Mouse (Mus musculus) small intestine, adult 2 months (tissue): ENCODE results near the gene Ttc7. TPM values are rescaled to one million over a fixed set of nuclear protein-coding genes. Genes with fewer than 3 reads are reported as not detected.

Source experiments
- H3K27ac ChIP-seq: fragments of 200-500 bp; 2 replicates; pipeline ENCODE4 v1.5.1; 2012; ENCODE audit warnings: low read depth, low read length, control low read depth, inconsistent platforms; ENCODE audit not compliant: insufficient read depth
- H3K27me3 ChIP-seq: fragments of 200-500 bp; 2 replicates; pipeline ENCODE4 v1.6.1; 2012; ENCODE audit warnings: mild to moderate bottlenecking, moderate library complexity, low read length, inconsistent platforms; ENCODE audit not compliant: control insufficient read depth, insufficient read depth
- H3K36me3 ChIP-seq: fragments of 200-500 bp; 2 replicates; pipeline ENCODE4 v1.6.1; 2012; ENCODE audit warnings: mild to moderate bottlenecking, low read length, control low read depth, inconsistent platforms; ENCODE audit not compliant: control insufficient read depth, insufficient read depth
- H3K4me1 ChIP-seq: fragments of 200-500 bp; 2 replicates; pipeline ENCODE4 v1.6.1; 2012; ENCODE audit warnings: low read length, inconsistent platforms, mixed read lengths; ENCODE audit not compliant: control insufficient read depth, insufficient read depth, insufficient read length
- H3K4me3 ChIP-seq: fragments of 200-500 bp; 2 replicates; pipeline ENCODE4 v1.5.1; 2012; ENCODE audit warnings: low read depth, mild to moderate bottlenecking, control low read depth, inconsistent platforms, low read length, moderate library complexity
- CTCF ChIP-seq: fragments of 200-500 bp; IDR thresholded peaks from 2 replicates; pipeline ENCODE4 v1.5.1; 2012; ENCODE audit warnings: low read depth, mild to moderate bottlenecking, control low read depth, inconsistent platforms, low read length, moderate library complexity, mixed read lengths; ENCODE audit not compliant: insufficient replicate concordance, insufficient read length; ENCODE audit errors: extremely low read depth
- POLR2A ChIP-seq: fragments of 200-500 bp; IDR thresholded peaks from 2 replicates; pipeline ENCODE4 v1.6.1; 2012; ENCODE audit warnings: low read depth, mild to moderate bottlenecking, control low read depth, inconsistent platforms, low read length, moderate library complexity
- WGBS: fragments of 180-500 bp; shearing (Covaris S2); methylation state at CpG from one replicate; pipeline ENCODE4 v1.1.7; 2018; 5-methylcytosine and 5-hydroxymethylcytosine counted together
- polyA plus RNA-seq: library from polyadenylated mRNA; depleted of rRNA; stranded (reverse); fragments of >200 nt; gene quantifications from 2 replicates; pipeline ENCODE4 v1.2.3, GENCODE M21; 2012; rRNA removed

The Ttc7 gene
- polyA plus RNA-seq, 1 experiment = 289 TPM

- TF ChIP-seq POLR2A (no peak), CTCF (no peak)
- no peaks in the 10 kb centered on the region for H3K36me3 ChIP-seq
- no peak overlapping the region for H3K4me3 ChIP-seq
- no peaks in the 10 kb centered on the region for H3K4me1 ChIP-seq
- no peaks in the 10 kb centered on the region for H3K27me3 ChIP-seq
- 73% methylated on average over 4 of the region's 4 CpGs for WGBS
- no peak overlapping the region for H3K27ac ChIP-seq
Measured at GRCm38 (mm10) chr17:87403462-87403861, 120.8 kb downstream of the Ttc7 start.

DNA sequence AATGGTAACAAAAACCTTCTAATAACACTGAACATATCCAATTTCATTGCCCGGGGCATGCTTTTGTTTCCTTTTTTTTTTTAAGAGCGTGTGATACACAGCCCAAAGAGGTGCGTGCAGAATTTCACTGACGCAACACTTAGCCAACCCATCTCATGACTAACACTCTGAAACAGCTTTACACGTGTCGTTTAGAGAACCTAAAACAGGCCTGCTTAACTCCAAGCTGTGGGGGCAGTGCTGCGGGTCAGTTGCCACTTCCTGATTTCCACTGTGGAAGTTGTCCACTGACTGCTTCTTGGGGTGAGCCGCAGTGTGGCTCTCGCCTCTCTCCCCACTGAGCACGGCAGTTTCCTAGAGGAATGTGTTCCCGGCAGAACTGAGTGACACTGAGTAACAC lies 122.9 kb downstream of the Ttc7 start:
- no peaks in the 10 kb centered on the region for H3K4me1 ChIP-seq
- no peak overlapping the region for H3K27ac ChIP-seq
- no peak overlapping the region for H3K4me3 ChIP-seq
- H3K36me3 ChIP-seq = no peaks in the 10 kb centered on the region
- WGBS = 79% methylated on average over 11 of the region's 11 CpGs
- H3K27me3 ChIP-seq = no peaks in the 10 kb centered on the region
- TF ChIP-seq CTCF = no peak
- TF ChIP-seq POLR2A = no peak

DNA sequence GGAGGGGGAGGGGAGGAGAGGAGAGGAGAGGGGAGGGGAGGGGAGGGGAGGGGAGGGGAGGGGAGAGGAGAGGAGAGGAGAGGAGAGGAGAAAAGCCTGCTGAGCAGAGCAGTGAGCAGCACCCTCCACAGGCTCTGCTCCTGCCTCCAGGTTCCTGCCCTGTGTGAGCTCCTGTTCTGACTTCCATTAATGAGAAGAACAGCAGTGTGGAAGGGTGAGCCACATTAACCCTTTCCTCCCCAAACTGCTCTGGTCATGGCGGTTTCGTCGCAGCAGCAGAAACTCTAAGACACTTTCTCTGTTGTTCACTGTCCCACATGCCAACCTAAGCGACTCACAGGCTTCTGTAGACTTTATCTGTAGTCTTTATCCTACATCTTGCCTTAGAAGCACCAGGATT lies 124.0 kb downstream of the Ttc7 start:
- no peaks in the 10 kb centered on the region for H3K36me3 ChIP-seq
- H3K27ac ChIP-seq = no peak overlapping the region
- TF ChIP-seq CTCF (no peak), POLR2A (no peak)
- no peaks in the 10 kb centered on the region for H3K27me3 ChIP-seq
- H3K4me1 ChIP-seq = no peaks in the 10 kb centered on the region
- H3K4me3 ChIP-seq = no peak overlapping the region
- WGBS = 80% methylated on average over 4 of the region's 4 CpGs

- WGBS = 81% methylated on average over 7 of the region's 7 CpGs
- TF ChIP-seq POLR2A (no peak), CTCF (no peak)
Measured at GRCm38 (mm10) chr17:87418082-87418481, 135.4 kb downstream of the Ttc7 start.

DNA sequence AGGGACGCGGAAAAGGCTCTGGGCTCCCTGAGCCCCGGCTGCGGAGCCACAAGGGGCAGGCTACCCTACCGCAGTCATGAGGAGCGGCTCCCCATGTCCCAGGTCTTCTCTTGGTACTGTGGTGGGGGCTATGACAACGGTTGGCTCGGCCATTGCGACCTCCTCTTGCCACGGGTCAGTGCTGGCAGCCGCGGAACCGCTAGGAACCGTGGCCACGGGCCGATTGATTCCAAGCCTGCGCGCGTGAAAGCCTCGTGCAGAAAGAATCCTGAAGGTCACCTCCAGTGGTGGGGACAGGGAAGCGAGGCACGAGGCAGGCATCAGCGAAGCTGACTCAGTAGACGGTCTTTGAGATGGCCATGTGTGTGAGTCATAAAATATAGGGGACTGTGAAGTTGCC lies 144.8 kb downstream of the Ttc7 start, which contains the start of gene Stpg4:
Gene Stpg4, minus strand, starts transcription at position 231 of the 400 bp plus-strand sequence.
- H3K27me3 ChIP-seq = no peaks in the 10 kb centered on the region
- TF ChIP-seq POLR2A (no peak), CTCF (no peak)
- WGBS = 67% methylated on average over 24 of the region's 24 CpGs
- peaks cover 15% of the 10 kb centered on the region for H3K36me3 ChIP-seq
- no peak within 1 kb of the TSS for H3K4me3 ChIP-seq
- no peaks in the 10 kb centered on the region for H3K4me1 ChIP-seq
- no peak within 1 kb of the TSS for H3K27ac ChIP-seq

More at GRCm38 (mm10) chr17:87418082-87418481, 135.4 kb downstream of the Ttc7 start:
- no peak overlapping the region for H3K27ac ChIP-seq
- H3K4me3 ChIP-seq = no peak overlapping the region
- no peaks in the 10 kb centered on the region for H3K36me3 ChIP-seq
- no peaks in the 10 kb centered on the region for H3K4me1 ChIP-seq
- no peaks in the 10 kb centered on the region for H3K27me3 ChIP-seq

- Histone ChIP-seq H3K27ac (no peak overlapping the region), H3K4me3 (no peak overlapping the region), H3K36me3 (peaks cover 30% of the 10 kb centered on the region), H3K27me3 (no peaks in the 10 kb centered on the region), H3K4me1 (no peaks in the 10 kb centered on the region)
- TF ChIP-seq CTCF (no peak), POLR2A (no peak)
- WGBS = 85% methylated on average over 3 of the region's 3 CpGs
Measured at GRCm38 (mm10) chr17:87429431-87429830, 146.7 kb downstream of the Ttc7 start.

Other genes with a start within 250 kb of the Ttc7 start
- gene Socs5, start 175.2 kb upstream of the Ttc7 start, polyA plus RNA-seq = 1.0 and 1.8 TPM in 2 replicates
- 139 and 169 TPM in 2 replicates for gene Mcfd2, start 17.0 kb upstream of the Ttc7 start, polyA plus RNA-seq
- not detected in 2 replicates for gene Stpg4, start 144.9 kb downstream of the Ttc7 start, polyA plus RNA-seq
- gene Calm2, start 164.0 kb downstream of the Ttc7 start, polyA plus RNA-seq = 7.3 and 22.8 TPM in 2 replicates